Mouse (Mus musculus): Measurements from ENCODE around the gene Cuedc1. TPM values are rescaled to one million over a fixed set of nuclear protein-coding genes. Genes with fewer than 3 reads are reported as not detected.
"Not testable (repeated sequence)": the region's sequence is repeated elsewhere in the genome, so short reads cannot be mapped to it uniquely, and the experiment has no call there.

The Cuedc1 gene
- total RNA-seq, 2 experiments from 2014 or later, result 31.4 to 31.7 TPM

DNA sequence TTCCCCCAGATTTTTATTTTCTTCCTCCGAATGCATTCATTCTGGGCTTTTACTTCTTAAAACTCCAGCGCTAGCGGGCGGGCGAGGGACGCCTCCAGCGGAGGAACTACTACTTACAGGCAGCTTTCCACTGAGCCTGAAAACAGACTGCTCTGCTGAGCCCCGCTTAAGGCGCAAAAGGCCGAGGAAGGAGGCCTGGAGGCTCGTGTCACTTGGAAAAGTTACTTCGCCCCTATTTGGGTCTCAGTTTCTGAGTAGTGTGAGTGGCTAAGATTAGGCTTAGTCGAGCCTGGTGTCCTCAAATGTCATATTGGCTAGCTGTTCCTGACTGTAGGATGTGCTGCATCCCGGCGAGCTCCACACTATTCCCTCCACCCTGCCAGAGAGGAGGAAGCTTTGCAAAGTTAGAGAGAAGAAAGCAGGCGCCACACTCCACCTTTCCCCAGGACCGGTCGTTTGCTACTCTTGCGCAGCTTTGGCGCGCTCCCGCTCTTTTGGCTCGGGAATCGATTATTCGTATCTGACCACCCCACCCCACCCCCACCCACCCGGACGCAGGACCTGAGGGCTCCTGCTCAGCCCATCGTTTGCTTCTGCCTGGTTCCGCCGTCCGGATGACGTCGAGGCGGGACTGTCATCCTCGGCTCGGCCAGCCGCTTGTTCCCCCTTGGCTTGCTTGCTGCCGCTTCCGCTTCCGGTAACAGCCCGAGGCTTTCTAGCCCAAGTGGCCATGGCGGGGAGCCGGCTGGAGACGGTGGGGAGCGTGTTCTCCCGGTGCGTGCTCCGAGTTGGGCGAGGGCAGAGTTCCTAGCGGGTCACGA is 106.1 kb downstream of the Cuedc1 start, which contains the start of gene Mrps23:
Gene Mrps23, plus strand, starts transcription at position 677 of the 821 bp plus-strand sequence.
- peak within 1 kb of the TSS; percentile 94 for H3K4me3 ChIP-seq
- peak; percentile 61 for TF ChIP-seq CTCF (IDR thresholded peaks at IDR 0.05)
- peak within 1 kb of the TSS; percentile 90 for H3K27ac ChIP-seq
- intact Hi-C loops (cut with DNase I), result no loop called here
- peak; percentile 90 to 92 for DNase-seq (ENCODE audit: extremely low spot score in 1 of 2, low spot score in 2 of 2)

DNA sequence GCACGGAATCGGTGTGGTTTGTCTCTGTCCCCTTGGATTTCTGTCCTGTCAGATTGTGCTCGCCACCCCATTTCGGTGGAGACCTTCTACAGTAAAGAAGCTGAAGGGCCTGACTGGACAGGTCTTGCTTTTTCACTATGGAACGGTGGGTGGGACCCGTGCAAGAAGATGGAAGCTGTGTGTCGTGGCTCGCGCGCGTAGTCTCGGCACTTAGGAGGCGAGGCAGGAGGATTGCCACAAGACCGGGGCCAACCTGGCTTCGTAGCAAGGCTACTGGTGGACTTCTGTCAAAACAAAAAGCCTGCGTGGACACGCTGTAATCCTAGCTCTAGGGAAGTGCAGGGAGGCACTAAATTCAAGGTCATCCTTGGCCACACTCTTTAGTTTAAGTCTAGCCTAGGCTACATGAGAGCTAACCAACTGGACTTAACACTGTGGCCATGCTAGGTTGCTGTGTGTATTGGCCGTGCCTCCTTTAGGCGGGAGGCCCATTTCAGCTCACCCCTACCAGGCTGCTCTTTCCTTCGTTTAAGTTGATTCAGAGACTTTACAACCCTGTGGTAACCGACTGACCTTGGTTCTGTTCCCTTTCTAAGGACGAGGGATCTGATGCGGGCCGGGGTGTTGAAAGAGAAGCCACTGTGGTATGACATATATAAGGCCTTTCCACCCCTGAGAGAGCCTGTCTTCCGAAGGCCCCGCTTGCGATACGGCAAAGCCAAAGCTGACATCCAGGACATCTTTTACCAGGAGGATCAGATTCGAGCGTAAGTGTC is 106.9 kb downstream of the Cuedc1 start:
- TF ChIP-seq CTCF (IDR thresholded peaks at IDR 0.05), result no peak
- DNase-seq (ENCODE audit: extremely low spot score in 1 of 2, low spot score in 2 of 2), result no peak
- Histone ChIP-seq H3K27ac (peak overlapping the region; percentile 89), H3K4me3 (peak overlapping the region; percentile 94)
- intact Hi-C loops (cut with DNase I), result no loop called here

GRCm38 (mm10) chr11:88206576-88206975 is 108.7 kb downstream of the Cuedc1 start:
- DNase-seq (ENCODE audit: extremely low spot score in 1 of 2, low spot score in 2 of 2); intact Hi-C loops (cut with DNase I); H3K27ac ChIP-seq; H3K4me3 ChIP-seq: not testable (repeated sequence)
- TF ChIP-seq CTCF (IDR thresholded peaks at IDR 0.05), result peak; percentile 42

GRCm38 (mm10) chr11:88207697-88208096 is 109.8 kb downstream of the Cuedc1 start:
- intact Hi-C loops (cut with DNase I), result no loop called here
- DNase-seq (ENCODE audit: extremely low spot score in 1 of 2, low spot score in 2 of 2), result no peak
- H3K4me3 ChIP-seq, result no peak overlapping the region
- no peak for TF ChIP-seq CTCF (IDR thresholded peaks at IDR 0.05)
- no peak overlapping the region for H3K27ac ChIP-seq

DNA sequence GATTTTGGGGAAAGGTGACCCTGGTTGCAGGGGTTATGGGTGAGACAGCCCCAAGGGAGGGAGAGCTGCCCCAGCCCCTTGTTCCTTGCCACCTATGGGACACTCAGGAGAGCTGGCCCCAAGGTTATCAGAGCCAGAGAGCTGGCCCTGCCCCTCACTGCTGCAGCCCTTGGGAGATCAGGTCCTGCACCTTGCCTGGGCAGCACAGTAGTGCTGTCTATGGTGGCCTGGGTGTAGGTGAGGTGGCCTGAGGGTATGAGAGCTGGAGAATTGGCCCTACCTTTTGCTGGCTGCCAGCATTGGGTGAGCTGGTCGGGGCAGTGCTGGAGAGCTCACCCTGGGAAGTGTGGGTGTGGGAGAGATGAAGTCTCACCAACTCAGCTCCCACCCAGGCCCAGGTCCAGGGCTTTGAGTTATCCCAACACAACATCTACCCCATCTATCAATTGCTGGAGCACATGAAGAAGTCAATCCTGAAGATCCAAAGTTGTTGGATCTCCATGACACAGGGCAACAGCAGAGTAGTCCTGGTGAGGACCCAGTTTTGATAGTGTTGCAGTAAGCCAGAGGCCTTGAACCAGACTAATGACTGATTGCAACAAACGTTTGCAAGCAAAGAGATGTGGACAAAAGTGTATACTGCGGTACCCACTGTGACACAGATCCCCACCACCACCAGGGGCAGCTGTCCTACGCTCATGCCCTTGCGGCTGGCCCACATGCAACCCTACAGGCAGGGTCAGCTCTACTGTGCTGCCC is 114.1 kb downstream of the Cuedc1 start:
- no peak; the same call in 1 of the 2 replicates for TF ChIP-seq CTCF (IDR thresholded peaks at IDR 0.05)
- intact Hi-C loops (cut with DNase I), result no loop called here
- DNase-seq (ENCODE audit: extremely low spot score in 1 of 2, low spot score in 2 of 2), result no peak
- Histone ChIP-seq H3K4me3 (no peak overlapping the region), H3K27ac (no peak overlapping the region)

GRCm38 (mm10) chr11:88213757-88214156 is 115.9 kb downstream of the Cuedc1 start:
- H3K27ac ChIP-seq, result no peak overlapping the region
- DNase-seq (ENCODE audit: extremely low spot score in 1 of 2, low spot score in 2 of 2), result no peak
- TF ChIP-seq CTCF (IDR thresholded peaks at IDR 0.05), result no peak
- no peak overlapping the region for H3K4me3 ChIP-seq
- intact Hi-C loops (cut with DNase I), result no loop called here

GRCm38 (mm10) chr11:88214881-88215831 is 117.3 kb downstream of the Cuedc1 start:
- Histone ChIP-seq H3K4me3 (peak overlapping the region; percentile 31), H3K27ac (peak overlapping the region; percentile 69)
- peak; percentile 4 for TF ChIP-seq CTCF (IDR thresholded peaks at IDR 0.05)
- intact Hi-C loops (cut with DNase I), result loop anchor here (5.0 kb wide), 2 partner anchors 72 to 512 kb away; no protein-coding TSS in a partner anchor
- DNase-seq (ENCODE audit: extremely low spot score in 1 of 2, low spot score in 2 of 2), result peak; percentile 58 to 60

DNA sequence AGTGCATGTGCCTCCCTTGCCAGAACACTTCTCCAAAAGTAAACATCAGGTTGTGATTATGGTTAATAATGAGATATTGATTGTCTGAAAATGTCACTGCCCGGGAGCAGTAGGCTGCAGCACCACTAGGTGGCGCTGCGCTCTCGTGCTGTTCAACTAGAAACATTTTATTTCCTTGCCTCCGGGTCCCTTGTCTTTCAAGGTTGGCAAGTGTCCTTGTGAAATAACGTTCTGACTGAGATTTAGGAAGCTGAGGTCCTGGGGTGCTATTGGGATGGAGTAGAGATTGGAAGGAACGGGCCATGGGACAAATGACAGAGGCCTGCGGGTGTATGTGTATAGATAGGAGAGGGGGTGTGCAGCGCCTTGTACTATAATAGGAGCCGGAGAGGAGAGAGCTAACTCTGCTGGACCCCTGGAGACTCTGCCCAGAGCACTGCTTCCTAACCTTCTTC is 118.4 kb downstream of the Cuedc1 start:
- TF ChIP-seq CTCF (IDR thresholded peaks at IDR 0.05), result peak; percentile 100
- Histone ChIP-seq H3K4me3 (peak overlapping the region; percentile 31), H3K27ac (peak overlapping the region; percentile 28; the same call in 1 of the 2 replicates)
- peak; percentile 62 to 68 for DNase-seq (ENCODE audit: extremely low spot score in 1 of 2, low spot score in 2 of 2)
- intact Hi-C loops (cut with DNase I), result loop anchor here (1.0 to 5.0 kb wide), 3 partner anchors 71 to 607 kb away; no protein-coding TSS in a partner anchor

DNA sequence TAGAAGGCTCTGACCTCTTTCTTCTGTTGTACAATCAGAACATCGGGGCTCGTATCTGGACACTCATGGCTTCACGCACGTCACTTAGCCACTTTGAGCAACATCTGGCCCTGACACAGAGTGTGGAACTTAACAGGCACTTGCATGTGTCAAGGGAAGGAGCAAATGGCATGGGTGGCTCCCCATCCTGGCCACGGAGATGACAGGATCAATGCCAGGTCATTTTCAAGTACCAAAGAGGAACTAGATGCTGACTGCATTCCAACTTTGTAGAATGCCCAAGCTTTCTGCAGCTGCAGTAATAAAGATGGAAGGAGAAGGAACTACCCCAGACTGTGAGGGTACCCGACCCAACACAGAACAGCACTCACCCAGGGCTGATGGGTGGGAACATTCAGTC is 120.3 kb downstream of the Cuedc1 start:
- Histone ChIP-seq H3K4me3 (no peak overlapping the region), H3K27ac (no peak overlapping the region)
- TF ChIP-seq CTCF (IDR thresholded peaks at IDR 0.05), result no peak
- DNase-seq (ENCODE audit: extremely low spot score in 1 of 2, low spot score in 2 of 2), result no peak
- intact Hi-C loops (cut with DNase I), result loop anchor here (5.0 kb wide), 2 partner anchors 69 to 509 kb away; no protein-coding TSS in a partner anchor

GRCm38 (mm10) chr11:88218586-88218985 is 120.7 kb downstream of the Cuedc1 start:
- no peak for TF ChIP-seq CTCF (IDR thresholded peaks at IDR 0.05)
- no peak for DNase-seq (ENCODE audit: extremely low spot score in 1 of 2, low spot score in 2 of 2)
- Histone ChIP-seq H3K4me3 (no peak overlapping the region), H3K27ac (no peak overlapping the region)
- intact Hi-C loops (cut with DNase I), result loop anchor here (5.0 kb wide), 2 partner anchors 69 to 509 kb away; no protein-coding TSS in a partner anchor

Data from left cerebral cortex, adult 2 months (tissue).